Mouse (Mus musculus): Measurements from ENCODE around the gene Mtx1. TPM values are rescaled to one million over a fixed set of nuclear protein-coding genes. Genes with fewer than 3 reads are reported as not detected.

The Mtx1 gene
- polyA plus RNA-seq, 1 experiment from 2014 or later, result 127 TPM

DNA sequence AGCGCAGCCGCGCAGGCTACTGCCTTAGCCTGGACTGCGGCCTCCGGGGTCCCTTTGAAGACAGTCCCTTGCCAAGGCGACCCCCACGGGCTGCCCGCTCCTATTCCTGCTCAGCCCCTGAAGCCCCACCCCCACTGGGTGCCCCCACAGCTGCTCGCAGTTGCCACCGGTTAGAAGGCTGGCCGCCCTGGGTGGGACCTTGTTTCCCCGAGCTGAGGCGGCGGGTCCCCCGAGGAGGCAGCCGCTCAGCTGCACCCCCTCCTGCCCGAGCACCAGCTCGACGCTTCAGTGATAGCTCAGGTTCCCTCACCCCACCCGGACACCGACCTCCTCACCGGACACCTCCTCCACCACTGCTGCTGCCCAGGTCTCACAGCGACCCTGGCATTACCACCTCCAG, 39.7 kb downstream of the Mtx1 start:
- Histone ChIP-seq H3K4me3 (ENCODE audit: low read length) (peak overlapping the region; percentile 4; the same call in 1 of the 2 replicates), H3K4me1 (ENCODE audit: control insufficient read depth, insufficient read depth, low read length) (peaks cover 16% of the 10 kb centered on the region), H3K27me3 (ENCODE audit: control insufficient read depth, insufficient read depth, low read length) (no peaks in the 10 kb centered on the region), H3K9ac (ENCODE audit: low read length) (0 out of 2 replicates have a peak overlapping the region, but pooled peaks have one; percentile 37), H3K36me3 (ENCODE audit: control insufficient read depth, insufficient read depth) (0 out of 2 replicates have a peak, but pooled peaks cover 2% of the 10 kb centered on the region), H3K27ac (ENCODE audit: low read length) (no peak overlapping the region), H3K4me2 (ENCODE audit: low read depth, low read length) (peak overlapping the region; percentile 25; the same call in 1 of the 2 replicates), H3K9me3 (replicated peaks; ENCODE audit: control insufficient read depth, low read length) (no peaks in the 10 kb centered on the region)
- WGBS, result 44% methylated on average over 23 of the region's 23 CpGs
- ATAC-seq (replicated peaks; ENCODE audit: extremely low read depth, insufficient read depth, low FRiP score), result no peak

DNA sequence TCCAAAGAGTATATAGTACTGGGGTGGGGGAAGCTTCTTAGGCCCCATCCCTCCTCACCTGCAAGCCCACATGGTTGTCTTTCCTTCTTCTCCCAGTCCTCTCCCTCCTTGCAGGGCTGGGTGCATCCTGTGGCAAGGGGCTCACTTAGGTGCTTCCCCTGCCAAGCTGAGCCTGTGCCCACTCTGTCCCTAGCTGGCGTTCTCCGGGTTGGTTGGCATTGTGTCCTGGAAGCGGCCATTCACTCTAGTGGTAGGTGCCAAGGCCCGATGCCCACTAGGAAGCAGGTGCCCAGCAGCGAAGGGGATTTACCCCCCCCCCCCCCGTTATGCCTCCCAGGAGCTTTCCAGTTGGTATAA, 43.0 kb downstream of the Mtx1 start:
- Histone ChIP-seq H3K36me3 (ENCODE audit: control insufficient read depth, insufficient read depth) (peaks cover 27% of the 10 kb centered on the region; the same call in 1 of the 2 replicates), H3K4me1 (ENCODE audit: control insufficient read depth, insufficient read depth, low read length) (peaks cover 16% of the 10 kb centered on the region), H3K27me3 (ENCODE audit: control insufficient read depth, insufficient read depth, low read length) (no peaks in the 10 kb centered on the region), H3K27ac (ENCODE audit: low read length) (no peak overlapping the region), H3K4me3 (ENCODE audit: low read length) (peak overlapping the region; percentile 85), H3K9me3 (replicated peaks; ENCODE audit: control insufficient read depth, low read length) (no peaks in the 10 kb centered on the region), H3K9ac (ENCODE audit: low read length) (peak overlapping the region; percentile 90), H3K4me2 (ENCODE audit: low read depth, low read length) (peak overlapping the region; percentile 99)
- 81% methylated on average over 6 of the region's 6 CpGs for WGBS
- ATAC-seq (replicated peaks; ENCODE audit: extremely low read depth, insufficient read depth, low FRiP score), result no peak

DNA sequence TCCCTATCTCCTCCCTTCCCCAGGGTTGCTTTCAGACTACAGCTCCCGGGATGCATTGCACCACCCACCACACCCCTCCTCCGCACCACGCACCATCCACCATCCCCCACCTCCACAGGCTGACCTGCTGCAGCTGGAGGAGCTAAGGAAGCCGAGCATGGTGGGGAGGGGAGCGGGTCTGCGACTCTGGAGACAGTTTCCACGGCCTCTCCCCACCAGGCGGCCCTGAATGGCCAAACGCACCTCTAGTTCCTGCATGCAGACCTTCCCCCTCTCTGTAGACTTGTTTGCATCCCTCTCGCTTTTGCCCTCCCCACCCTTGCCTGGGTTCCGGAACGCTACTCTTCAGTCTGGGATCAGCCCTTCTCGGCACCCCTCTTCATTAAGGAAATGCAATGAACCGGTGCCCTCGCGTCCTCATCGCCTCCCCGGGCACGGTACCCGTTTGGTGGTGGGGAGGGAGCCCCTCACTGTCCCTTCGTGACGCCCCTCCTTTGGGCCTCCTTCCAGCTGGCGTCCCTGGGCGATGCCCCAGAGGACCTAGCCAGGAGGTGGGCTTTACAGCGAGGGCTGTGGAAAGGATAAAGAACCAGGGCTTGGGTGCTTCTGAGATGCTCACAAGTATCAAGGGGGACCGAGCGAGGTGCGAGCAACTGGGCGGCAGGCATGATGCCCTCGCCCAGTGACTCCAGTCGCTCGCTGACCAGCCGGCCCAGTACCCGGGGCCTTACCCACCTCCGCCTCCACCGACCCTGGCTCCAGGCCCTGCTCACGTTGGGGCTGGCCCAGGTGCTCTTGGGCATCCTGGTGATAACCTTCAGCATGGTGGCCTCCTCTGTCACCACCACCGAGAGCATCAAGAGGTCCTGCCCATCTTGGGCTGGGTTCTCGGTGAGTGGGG, 43.6 kb downstream of the Mtx1 start, which contains the start of gene Fam189b:
Gene Fam189b, plus strand, starts transcription at position 86 of the 901 bp plus-strand sequence.
- peaks cover 22% of the 10 kb centered on the region for H3K4me1 ChIP-seq (ENCODE audit: control insufficient read depth, insufficient read depth, low read length)
- ATAC-seq (replicated peaks; ENCODE audit: extremely low read depth, insufficient read depth, low FRiP score), result peak; percentile 93
- 5% methylated on average over 39 of the region's 39 CpGs for WGBS

DNA sequence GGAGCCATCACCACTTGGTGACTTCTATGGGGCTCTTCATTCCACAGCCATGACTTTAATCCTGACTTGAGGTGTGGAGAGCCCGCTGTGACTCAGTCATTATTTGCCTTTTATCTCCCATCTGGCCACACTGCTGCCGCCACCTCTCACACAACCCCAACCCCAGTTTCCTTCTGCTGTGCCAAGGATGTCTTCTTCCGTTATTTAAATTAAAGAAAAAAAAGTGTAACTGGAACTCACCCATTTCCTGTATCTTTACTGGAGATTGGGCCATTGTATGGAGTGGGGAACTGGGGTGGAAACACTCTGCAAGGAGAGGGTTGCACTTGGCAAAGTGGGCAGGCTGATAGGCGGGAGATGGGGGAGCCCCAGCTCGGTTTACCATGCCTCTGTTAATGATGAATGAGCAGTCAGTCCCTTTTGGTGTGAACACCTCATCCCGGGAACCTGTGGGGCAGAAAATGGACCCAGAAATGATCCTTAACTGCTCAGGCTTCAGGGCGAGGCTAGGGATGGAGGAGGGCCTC, 44.3 kb downstream of the Mtx1 start:
- Histone ChIP-seq H3K9me3 (replicated peaks; ENCODE audit: control insufficient read depth, low read length) (no peaks in the 10 kb centered on the region), H3K27ac (ENCODE audit: low read length) (peak overlapping the region; percentile 20; the same call in 1 of the 2 replicates), H3K36me3 (ENCODE audit: control insufficient read depth, insufficient read depth) (peaks cover 27% of the 10 kb centered on the region; the same call in 1 of the 2 replicates), H3K4me2 (ENCODE audit: low read depth, low read length) (peak overlapping the region; percentile 99), H3K4me3 (ENCODE audit: low read length) (peak overlapping the region; percentile 85), H3K4me1 (ENCODE audit: control insufficient read depth, insufficient read depth, low read length) (peaks cover 25% of the 10 kb centered on the region), H3K27me3 (ENCODE audit: control insufficient read depth, insufficient read depth, low read length) (no peaks in the 10 kb centered on the region), H3K9ac (ENCODE audit: low read length) (no peak overlapping the region)
- ATAC-seq (replicated peaks; ENCODE audit: extremely low read depth, insufficient read depth, low FRiP score), result no peak
- 38% methylated on average over 7 of the region's 7 CpGs for WGBS

More for the DNA sequence above, 43.6 kb downstream of the Mtx1 start, which contains the start of gene Fam189b:
- no peaks in the 10 kb centered on the region for H3K9me3 ChIP-seq (replicated peaks; ENCODE audit: control insufficient read depth, low read length)
- peak within 1 kb of the TSS; percentile 99 for H3K4me2 ChIP-seq (ENCODE audit: low read depth, low read length)
- no peaks in the 10 kb centered on the region for H3K27me3 ChIP-seq (ENCODE audit: control insufficient read depth, insufficient read depth, low read length)
- peaks cover 27% of the 10 kb centered on the region; the same call in 1 of the 2 replicates for H3K36me3 ChIP-seq (ENCODE audit: control insufficient read depth, insufficient read depth)
- peak within 1 kb of the TSS; percentile 76 for H3K27ac ChIP-seq (ENCODE audit: low read length)
- peak within 1 kb of the TSS; percentile 90 for H3K9ac ChIP-seq (ENCODE audit: low read length)
- H3K4me3 ChIP-seq (ENCODE audit: low read length), result peak within 1 kb of the TSS; percentile 85

DNA sequence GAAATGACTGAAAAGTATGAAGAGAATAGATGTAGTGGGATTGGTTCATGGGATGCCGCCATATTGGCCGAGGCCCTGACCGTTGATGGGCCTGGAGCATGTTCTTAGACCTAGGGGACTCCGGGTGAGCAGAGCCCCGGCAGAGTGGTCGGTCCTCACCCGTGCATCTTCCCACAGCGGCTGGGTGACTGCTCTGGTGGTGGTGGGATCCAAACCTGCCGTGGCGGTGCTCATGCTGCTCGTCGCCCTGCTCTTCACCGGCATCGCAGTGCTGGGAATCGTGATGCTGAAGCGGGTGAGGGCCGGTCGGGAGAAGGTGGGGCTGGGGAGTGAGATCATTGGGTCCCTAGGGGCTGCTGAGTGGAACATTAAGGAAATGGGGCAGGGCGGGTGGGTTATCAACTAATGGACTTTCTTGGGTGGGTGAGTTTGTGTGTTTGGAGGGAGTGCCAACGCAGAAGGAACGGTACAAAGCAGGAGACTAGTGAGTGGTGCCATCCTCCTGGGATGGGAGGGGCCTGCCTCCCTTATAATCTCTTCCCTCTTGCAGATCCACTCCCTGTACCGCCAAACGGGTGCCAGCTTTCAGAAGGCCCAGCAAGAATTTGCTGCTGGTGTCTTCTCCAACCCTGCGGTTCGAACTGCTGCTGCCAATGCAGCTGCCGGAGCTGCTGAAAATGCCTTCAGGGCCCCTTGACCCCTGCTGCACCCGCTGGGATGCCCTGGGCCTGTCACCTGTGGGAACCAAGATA, 45.0 kb downstream of the Mtx1 start:
- ATAC-seq (replicated peaks; ENCODE audit: extremely low read depth, insufficient read depth, low FRiP score), result no peak
- peaks cover 25% of the 10 kb centered on the region for H3K4me1 ChIP-seq (ENCODE audit: control insufficient read depth, insufficient read depth, low read length)

DNA sequence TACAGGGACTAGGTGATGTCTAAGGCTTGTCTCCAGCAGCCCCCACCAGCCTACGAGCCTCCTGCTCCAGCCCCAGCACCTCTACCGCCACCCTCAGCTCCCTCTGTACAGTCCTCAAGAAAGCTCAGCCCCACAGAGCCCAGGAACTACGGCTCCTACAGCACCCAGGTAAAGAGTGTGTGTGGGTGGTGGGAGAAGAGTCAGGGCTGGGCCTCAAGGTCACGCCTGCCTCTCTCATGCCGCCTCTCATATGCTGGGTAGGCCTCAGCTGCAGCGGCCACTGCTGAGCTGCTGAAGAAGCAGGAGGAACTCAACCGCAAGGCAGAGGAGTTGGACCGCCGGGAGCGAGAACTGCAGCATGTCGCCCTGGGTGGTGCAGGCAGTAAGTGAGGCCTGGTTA, 47.8 kb downstream of the Mtx1 start:
- no peak overlapping the region for H3K27ac ChIP-seq (ENCODE audit: low read length)
- peaks cover 46% of the 10 kb centered on the region for H3K36me3 ChIP-seq (ENCODE audit: control insufficient read depth, insufficient read depth)
- 0 out of 2 replicates have a peak overlapping the region, but pooled peaks have one; percentile 26 for H3K9ac ChIP-seq (ENCODE audit: low read length)
- no peaks in the 10 kb centered on the region for H3K27me3 ChIP-seq (ENCODE audit: control insufficient read depth, insufficient read depth, low read length)
- no peaks in the 10 kb centered on the region for H3K9me3 ChIP-seq (replicated peaks; ENCODE audit: control insufficient read depth, low read length)
- WGBS, result 83% methylated on average over 11 of the region's 11 CpGs
- H3K4me2 ChIP-seq (ENCODE audit: low read depth, low read length), result no peak overlapping the region
- peaks cover 22% of the 10 kb centered on the region for H3K4me1 ChIP-seq (ENCODE audit: control insufficient read depth, insufficient read depth, low read length)
- H3K4me3 ChIP-seq (ENCODE audit: low read length), result no peak overlapping the region
- ATAC-seq (replicated peaks; ENCODE audit: extremely low read depth, insufficient read depth, low FRiP score), result no peak

More for the DNA sequence above, 45.0 kb downstream of the Mtx1 start:
- 89% methylated on average over 27 of the region's 27 CpGs for WGBS
- no peaks in the 10 kb centered on the region for H3K9me3 ChIP-seq (replicated peaks; ENCODE audit: control insufficient read depth, low read length)
- H3K9ac ChIP-seq (ENCODE audit: low read length), result no peak overlapping the region
- H3K27ac ChIP-seq (ENCODE audit: low read length), result peak overlapping the region; percentile 20; the same call in 1 of the 2 replicates
- no peak overlapping the region for H3K4me2 ChIP-seq (ENCODE audit: low read depth, low read length)
- peaks cover 27% of the 10 kb centered on the region; the same call in 1 of the 2 replicates for H3K36me3 ChIP-seq (ENCODE audit: control insufficient read depth, insufficient read depth)
- H3K4me3 ChIP-seq (ENCODE audit: low read length), result no peak overlapping the region
- no peaks in the 10 kb centered on the region for H3K27me3 ChIP-seq (ENCODE audit: control insufficient read depth, insufficient read depth, low read length)

DNA sequence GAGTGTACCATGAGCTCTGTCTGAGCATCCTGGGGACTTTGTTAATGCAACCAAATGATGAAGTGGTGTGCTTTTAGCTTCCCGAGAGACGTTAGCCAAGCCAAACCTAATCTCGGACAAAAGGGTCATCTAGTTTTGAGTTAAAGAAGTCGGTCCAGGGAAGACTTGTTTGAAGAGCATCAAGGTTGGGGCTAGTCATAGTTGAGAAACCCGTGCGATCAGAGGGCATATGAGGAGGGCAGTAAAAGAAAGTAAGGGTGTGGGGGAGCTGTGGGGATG, 48.8 kb downstream of the Mtx1 start:
- Histone ChIP-seq H3K9ac (ENCODE audit: low read length) (peak overlapping the region; percentile 85), H3K36me3 (ENCODE audit: control insufficient read depth, insufficient read depth) (peaks cover 55% of the 10 kb centered on the region), H3K4me3 (ENCODE audit: low read length) (peak overlapping the region; percentile 82), H3K9me3 (replicated peaks; ENCODE audit: control insufficient read depth, low read length) (no peaks in the 10 kb centered on the region), H3K4me2 (ENCODE audit: low read depth, low read length) (peak overlapping the region; percentile 61), H3K27ac (ENCODE audit: low read length) (peak overlapping the region; percentile 73; the same call in 1 of the 2 replicates), H3K27me3 (ENCODE audit: control insufficient read depth, insufficient read depth, low read length) (no peaks in the 10 kb centered on the region), H3K4me1 (ENCODE audit: control insufficient read depth, insufficient read depth, low read length) (peaks cover 14% of the 10 kb centered on the region)
- 7% methylated on average over 6 of the region's 6 CpGs for WGBS
- no peak for ATAC-seq (replicated peaks; ENCODE audit: extremely low read depth, insufficient read depth, low FRiP score)

DNA sequence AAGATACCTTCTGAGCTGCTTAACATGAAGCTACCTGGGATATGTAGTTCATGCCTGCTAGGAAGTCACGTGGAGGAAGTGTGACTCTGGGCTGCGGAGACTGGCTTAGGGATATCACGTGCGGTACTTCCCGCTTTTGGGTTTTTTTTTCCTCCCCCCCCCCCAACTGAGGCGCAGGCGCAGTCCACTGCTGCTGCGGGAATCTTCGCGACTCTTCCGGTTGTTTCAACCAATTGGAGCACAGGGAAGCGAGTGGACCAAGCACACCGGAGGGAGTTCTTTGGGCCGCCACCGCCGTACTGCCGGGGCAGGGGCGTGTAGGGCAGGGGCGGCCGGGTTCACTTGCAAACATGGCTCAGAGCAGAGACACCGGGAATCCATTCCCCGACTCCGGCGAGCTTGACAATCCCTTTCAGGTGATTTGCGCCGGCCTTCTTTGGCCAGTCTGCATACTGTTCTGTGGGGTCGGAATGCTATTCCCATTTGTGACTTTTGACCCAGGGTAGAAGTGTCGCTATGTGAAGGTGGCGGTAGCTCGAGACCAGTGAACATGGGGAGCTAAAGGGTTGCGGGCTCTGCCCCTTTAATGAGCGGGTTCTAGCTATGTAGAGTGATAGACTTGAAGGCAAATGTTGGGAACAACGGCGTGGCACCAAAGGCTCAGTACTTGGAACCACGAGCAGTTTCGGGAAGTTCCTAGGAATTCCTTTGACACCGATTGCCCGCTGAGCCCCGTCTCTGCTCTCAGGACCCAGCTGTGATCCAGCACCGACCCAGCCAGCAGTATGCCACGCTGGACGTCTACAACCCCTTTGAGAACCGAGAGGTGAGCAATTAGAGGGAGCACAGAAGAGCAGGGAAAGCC, 49.4 kb downstream of the Mtx1 start, which contains the start of gene Scamp3:
Gene Scamp3, plus strand, starts transcription at position 232 of the 865 bp plus-strand sequence.
- H3K4me2 ChIP-seq (ENCODE audit: low read depth, low read length), result peak within 1 kb of the TSS; percentile 61
- WGBS, result under 1% methylated on average over 43 of the region's 43 CpGs

More for the DNA sequence above, 49.4 kb downstream of the Mtx1 start, which contains the start of gene Scamp3:
- ATAC-seq (replicated peaks; ENCODE audit: extremely low read depth, insufficient read depth, low FRiP score), result peak; percentile 94
- no peaks in the 10 kb centered on the region for H3K9me3 ChIP-seq (replicated peaks; ENCODE audit: control insufficient read depth, low read length)
- peaks cover 59% of the 10 kb centered on the region for H3K36me3 ChIP-seq (ENCODE audit: control insufficient read depth, insufficient read depth)
- peak within 1 kb of the TSS; percentile 73 for H3K27ac ChIP-seq (ENCODE audit: low read length)
- peaks cover 11% of the 10 kb centered on the region for H3K4me1 ChIP-seq (ENCODE audit: control insufficient read depth, insufficient read depth, low read length)
- H3K27me3 ChIP-seq (ENCODE audit: control insufficient read depth, insufficient read depth, low read length), result no peaks in the 10 kb centered on the region
- H3K4me3 ChIP-seq (ENCODE audit: low read length), result peak within 1 kb of the TSS; percentile 82
- peak within 1 kb of the TSS; percentile 85 for H3K9ac ChIP-seq (ENCODE audit: low read length)
